Mouse (Mus musculus): ENCODE data around the gene Bpifb3. TPM values are rescaled to one million over a fixed set of nuclear protein-coding genes. Genes with fewer than 3 reads are reported as not detected.

The Bpifb3 gene
- polyA plus RNA-seq (2017; shearing (Covaris generic)), result not detected

DNA sequence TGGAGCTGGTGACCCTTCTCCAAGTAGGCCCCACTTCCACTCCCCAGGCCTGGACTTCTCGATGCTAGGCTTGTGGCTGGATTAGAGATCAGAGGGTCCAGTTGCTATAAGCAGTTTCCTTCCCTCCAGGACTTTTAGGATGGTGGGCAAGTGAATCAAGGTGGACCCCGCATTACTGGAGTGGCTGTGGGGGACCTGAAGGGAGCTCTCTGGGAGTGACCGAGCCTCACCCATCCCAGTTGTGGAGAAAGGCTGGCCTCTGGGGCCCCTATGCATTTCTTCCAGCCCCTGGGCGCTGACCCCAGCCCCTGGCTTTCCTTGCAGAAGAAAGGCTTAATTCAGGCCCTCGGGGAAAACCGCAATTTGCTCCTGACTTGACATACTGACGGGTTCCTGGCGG, at the start of gene Bpifb3:
TSS of gene Bpifb3 (plus strand) at position 301 of the 400 bp plus-strand sequence.
- no peak for ATAC-seq

DNA sequence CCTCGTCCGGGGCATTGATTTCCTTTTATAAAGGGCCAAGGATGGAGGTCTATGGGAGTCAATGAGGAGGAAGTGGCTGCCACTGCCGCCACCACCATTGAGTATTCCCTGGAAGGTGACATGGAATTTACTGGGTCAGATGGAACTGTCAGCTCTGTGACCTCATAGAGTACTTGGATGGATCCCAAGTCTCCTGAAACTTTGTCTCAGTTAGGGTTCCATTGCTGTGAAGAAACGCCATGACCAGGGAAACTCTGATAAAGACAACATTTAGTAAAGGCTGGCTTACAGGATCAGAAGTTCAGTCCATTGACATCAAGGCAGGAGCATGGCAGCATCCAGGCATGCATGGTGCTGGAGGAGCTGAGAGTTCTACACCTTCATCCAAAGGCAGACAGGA, 47.0 kb upstream of the Bpifb3 start, which contains the start of gene Sun5:
TSS of gene Sun5 (minus strand) at position 101 of the 400 bp plus-strand sequence.
- ATAC-seq, result no peak

DNA sequence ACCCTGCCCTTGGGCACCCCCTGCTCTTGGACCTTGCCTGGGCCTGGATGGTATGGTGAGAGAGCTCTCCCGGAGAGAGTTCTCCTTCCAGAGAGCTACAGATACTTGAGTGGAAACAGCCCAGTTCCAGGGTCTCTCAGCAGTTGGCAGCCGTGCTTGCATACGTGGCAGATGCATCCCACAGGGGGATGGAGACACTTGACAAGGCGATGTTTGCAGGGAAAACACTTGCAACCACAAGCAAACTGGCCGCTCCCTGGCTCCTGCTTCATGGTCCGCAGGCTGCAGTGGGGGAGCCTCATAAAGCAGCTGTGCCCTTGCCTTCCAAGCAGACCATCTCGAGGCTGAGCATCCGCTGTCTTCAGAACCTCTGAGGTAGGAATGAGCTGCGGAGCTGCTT, 43.3 kb upstream of the Bpifb3 start, which contains the start of gene Bpifb2:
TSS of gene Bpifb2 (plus strand) at position 301 of the 400 bp plus-strand sequence.
- no peak for ATAC-seq

DNA sequence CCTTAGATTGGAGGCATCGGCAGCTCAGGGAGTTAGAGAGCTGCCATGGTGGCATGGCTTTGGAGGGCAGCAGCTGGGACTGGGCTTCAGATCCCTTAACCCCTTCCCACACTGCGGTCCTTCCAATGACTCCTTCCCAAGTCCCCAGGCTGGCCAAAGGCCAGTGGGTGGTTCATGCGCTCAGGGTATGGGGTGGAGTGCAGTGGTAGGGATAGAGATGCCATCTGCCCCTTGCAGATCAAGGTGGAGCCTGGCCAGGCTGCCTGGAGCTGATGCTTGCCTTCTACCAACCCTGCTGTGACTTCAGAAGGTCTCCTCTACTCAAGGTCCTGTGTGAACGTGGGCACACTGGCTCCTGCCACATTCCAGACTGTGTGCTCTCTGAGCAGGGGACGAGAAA, 18.9 kb upstream of the Bpifb3 start:
- no peak for ATAC-seq

DNA sequence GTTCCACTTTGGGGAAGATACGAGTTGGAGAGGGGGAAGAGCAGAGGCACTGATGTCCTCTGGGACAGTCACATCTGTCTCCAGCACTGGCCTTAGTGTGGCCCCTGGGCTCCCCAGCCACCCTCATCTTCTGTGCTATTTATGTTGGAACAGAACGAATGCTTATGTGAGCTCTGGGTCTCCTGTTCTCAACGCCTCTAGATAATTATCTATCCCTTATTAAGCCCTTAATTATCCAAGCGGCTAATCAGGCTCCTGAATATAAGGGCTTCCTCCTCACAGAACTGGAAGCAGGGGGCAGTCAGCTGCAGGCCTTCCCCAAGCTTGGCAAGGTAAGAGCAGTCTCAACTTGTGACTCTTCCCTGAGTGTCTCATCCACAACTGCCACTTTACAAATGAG, 17.9 kb upstream of the Bpifb3 start, which contains the start of gene Bpifb6:
TSS of gene Bpifb6 (plus strand) at position 301 of the 400 bp plus-strand sequence.
- ATAC-seq, result no peak

DNA sequence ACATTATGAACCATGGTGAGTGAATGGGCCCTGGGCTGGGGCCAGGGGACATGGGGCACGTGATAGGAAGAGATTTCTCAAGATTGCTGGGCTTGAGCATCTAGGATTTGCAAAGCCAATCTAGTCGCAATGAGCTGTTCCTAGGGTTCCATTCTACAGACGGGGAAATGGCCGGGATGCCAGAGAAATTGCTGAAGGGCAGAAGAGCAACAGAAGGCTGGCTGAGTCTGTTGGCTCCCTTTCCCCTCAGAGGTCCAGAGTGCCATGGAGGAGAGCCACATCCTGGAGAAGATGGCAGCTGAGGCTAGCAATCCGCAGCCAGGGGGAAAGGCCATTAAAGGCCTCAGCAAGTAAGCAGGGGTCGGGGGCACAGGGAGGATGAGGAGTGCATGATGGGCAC, 15.3 kb upstream of the Bpifb3 start:
- ATAC-seq, result no peak

DNA sequence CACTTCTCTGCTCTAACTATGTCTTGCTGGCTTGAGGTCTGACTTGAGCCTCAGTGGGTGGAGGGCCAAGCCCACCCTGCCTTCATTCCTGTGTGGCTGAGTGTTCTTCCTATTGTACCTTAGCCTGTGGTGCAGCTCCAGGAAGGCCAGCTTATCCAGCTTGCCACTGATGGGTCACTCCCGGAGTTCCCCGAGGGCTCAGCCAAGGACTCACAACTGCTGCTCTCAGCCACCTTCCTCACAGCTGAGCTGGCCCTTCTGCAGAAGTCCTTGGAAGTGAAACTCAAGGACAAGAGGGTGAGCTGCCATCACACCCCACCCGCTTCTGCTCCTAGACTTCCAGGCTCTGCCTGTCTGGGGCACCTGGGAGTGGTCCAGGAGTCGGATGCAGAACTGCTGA, 11.4 kb upstream of the Bpifb3 start:
- ATAC-seq, result no peak

DNA sequence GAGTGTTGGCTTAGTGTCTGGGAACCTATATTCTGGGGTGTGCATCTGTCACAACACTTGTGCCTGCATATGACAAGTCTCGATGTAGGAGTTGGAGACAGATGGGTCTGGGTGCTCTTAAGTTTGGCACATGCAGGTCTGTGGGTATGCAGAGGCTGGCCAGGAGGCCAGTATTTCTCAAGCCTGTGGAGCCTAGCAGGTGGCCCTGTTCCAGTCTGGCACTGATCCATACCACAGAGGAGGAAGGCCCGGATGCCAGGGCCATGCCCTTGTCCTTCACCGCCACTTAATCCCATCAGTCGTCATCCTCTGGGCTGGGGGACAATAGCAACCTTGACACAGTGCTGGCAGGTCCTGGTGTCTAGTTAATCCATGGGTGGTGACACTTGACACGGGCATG, 3.9 kb upstream of the Bpifb3 start:
- ATAC-seq, result no peak

DNA sequence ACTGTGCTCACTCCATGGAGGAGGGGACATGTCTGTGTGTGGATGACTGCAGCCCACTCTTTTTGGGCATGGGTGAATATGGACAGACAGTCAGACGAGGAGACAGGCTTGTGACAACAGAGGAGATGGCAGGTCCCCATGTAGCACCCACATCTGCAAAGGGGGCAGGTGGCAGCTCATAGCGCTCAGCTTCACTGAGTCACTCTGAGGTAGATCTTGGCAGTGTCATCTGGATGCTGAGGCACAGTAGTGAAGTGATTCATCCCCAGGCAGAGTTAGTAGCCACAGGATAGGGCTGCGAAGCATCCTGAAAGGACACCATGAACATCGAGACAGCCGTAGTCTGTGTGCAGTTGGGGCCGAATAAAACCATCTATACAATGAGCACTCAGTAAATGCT, 3.2 kb downstream of the Bpifb3 start:
- no peak for ATAC-seq

DNA sequence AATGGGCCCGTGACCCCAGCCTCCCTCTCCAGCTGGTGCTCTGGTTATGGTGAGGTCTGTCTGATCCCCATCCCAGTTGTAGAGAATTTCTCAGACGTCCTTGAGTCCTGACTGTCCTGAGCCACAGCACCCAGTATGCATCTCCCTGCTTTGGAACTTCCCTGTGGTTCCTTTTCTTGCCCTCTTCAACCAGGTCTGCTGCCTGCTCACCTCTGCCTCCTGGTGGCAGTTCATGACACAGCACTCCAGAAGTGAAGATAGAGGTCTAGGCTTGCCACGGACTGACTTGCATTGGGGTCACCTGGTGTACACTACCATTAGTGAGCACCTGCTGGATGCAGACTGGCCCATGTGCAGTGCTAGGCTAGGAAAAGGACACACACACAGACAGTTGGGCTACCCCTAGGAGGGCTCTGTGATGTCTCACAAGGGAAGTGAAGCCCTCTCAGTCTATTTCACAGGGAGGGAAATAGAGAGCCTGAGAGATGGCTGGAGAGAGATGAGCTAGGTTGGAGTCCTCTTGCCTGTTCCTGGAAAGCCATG, 11.9 kb downstream of the Bpifb3 start:
- no peak for ATAC-seq

DNA sequence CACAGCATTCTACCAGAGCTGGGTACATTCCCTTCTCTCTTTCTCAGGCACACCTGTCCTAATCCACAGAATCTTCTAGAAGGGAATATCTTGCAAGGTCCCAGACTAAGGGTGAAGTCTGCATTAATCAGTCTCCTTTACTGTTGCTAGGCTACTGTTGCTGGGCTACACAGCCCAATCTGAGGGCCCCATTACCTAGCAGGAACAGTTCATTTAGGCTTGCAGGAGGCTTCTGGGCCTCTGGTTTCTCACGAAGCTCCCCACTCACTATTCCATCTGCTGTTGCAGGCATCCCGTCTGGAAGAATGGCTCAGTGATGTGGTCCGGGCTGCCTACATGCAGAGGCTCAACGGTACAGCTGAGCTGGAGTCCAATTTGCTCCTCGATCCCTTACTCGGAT, 13.1 kb downstream of the Bpifb3 start:
- no peak for ATAC-seq

DNA sequence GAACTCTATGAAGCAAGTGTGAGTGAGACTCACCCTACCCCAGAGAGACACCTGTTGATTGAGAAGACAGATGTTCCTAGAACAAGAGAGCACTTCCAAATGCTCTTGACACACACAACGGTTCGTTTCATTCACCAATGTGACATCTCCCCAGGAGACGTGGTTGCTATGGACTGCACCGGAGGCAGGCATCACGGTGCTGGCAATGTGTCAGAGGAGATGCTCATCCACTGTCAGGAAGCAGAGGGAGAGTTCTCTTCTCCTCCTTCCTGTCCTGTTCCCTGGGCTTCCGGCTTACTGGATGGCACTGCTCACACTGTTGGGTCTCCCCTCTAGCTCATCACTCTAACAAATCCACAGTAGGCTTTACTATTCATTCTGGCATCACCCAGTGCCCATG, 15.3 kb downstream of the Bpifb3 start:
- ATAC-seq, result no peak

DNA sequence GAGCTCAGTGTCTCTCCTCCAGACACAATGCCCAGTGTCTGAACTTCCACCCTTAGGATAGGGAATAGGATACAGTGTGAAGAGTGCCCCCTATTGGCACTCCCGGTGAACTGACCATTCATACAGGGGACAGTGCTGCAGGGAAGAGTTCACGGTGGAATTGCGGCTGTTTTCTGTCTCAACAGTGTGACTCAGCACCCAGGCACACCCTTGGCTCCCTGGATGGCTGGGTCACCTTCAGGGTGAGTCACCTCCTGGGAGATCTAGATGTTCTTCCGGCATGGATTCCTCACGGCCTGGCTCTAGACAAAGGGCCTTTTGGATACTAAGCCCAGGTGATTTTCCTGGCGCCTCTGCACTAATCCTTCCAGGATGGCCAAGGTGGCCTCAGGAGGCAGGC, 17.3 kb downstream of the Bpifb3 start:
- ATAC-seq, result no peak

DNA sequence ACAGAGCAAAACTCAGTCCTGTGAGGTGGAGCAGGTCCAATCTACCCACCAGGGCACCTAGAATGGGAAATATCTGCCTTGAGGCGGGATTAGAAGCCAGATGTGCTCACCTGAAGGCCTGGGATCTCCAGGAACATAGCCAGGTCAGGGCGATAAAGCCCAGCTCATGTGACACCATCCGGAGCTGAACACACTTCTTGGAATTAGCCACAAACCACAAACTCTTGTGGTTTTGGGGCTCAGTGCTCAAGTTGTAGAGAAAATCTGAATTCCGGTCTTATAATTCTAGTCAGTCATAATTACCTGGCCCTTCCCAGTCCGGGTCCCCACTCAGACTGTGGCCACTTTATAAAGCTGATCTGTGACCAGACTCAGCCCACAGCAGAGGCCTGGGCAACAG, 19.8 kb downstream of the Bpifb3 start, which contains the start of gene Bpifb4:
TSS of gene Bpifb4 (plus strand) at position 370 of the 400 bp plus-strand sequence.
- ATAC-seq, result no peak

DNA sequence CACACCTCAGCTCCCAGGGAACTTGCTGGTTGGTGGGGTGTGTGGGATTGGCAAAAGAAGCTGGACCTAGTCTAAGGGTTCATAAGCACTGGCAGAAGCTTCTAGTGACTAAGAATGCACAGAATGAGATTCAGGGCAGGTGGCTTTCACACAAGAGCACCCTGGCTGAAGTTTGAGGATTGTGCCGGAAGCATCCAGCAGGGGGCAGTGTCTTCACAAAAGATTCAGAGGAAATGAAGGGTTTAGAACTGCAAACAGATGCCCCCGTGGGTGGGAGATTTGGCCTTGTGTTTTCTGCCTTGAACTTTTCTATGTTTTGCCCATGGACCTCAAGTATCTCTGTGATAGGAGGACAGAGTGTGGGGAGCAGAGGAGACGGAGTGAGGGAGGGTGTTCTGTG, 25.5 kb downstream of the Bpifb3 start:
- ATAC-seq, result no peak

DNA sequence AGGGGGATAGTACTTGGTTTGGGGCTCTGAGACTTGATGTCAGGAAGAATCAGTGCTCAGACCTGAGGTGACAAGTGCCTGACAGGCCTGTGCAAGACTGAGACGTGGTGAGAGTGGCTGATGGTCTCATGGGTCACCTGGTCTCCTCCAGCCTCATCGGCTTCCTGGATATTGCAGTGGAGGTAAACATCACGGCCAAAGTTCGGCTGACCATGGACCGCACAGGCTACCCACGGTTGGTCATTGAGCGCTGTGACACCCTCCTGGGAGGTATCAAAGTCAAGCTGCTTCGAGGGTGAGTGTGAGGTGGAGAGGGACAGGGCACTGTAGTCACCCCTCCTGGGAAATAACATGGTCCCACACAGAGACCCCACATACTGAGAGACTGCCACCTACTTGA, 26.5 kb downstream of the Bpifb3 start:
- ATAC-seq, result no peak

DNA sequence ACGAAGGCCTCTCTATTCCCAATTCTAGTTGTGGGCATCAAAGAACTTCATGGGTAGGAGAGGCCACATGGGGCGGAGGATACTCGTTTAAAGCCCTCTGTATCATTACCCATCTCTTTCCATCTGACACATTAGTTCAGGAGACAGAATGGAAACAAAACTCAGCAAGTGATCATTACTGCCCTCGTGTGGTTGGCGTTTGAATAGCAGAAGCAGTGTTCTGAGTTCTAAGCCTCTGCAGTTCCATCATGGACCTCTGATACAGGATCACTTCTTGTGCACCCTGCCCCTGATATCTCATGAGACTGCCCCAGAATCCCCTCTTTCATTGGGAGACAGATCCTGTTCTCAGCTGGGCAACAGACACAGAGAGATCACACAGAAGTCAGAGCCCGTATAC, 34.9 kb downstream of the Bpifb3 start:
- peak; percentile 35 for ATAC-seq

DNA sequence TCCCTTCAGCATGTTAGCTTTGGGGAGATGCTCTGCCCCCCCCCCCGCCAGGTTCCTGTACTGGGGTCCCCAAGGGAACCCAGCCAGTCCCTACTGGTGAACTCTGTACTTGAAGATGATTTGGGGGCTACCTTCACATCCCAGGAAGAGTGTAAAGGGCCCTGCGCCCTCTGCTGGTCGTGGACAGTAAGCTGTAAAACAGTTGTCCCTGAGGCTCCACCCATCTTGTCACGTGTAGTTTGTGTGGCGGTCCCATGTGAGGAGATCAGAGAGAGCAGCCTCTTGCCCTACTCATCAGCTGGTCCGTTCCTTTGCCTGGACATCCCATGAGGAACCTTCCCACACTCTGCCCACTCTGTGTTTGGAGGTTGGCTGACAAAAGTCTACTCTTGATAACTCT, 35.8 kb downstream of the Bpifb3 start:
- no peak for ATAC-seq

DNA sequence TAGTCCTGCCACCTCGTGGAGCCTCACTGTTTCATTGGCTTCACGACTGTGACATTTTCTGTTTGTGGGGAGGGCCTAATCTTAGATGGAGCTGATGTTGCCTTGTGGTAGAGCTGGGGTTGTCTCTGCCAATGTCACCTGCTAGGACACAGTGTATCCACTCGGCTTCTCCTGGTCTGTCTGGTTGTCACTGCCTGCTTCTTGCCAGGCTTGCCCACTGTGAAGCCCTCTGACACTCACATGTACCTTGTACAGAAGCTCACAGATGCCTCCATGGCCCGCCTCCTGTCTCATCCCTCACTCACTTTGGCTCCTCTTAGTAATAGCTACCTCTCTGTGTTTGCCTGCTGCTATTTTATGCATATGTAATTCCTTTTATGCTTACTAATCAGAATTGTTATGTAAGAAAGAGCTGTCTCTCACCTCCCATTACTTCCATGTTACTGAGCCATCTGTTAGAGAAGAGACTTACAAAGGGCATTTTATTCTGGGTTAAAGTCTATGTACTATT, 44.8 kb downstream of the Bpifb3 start:
- ATAC-seq, result no peak

DNA sequence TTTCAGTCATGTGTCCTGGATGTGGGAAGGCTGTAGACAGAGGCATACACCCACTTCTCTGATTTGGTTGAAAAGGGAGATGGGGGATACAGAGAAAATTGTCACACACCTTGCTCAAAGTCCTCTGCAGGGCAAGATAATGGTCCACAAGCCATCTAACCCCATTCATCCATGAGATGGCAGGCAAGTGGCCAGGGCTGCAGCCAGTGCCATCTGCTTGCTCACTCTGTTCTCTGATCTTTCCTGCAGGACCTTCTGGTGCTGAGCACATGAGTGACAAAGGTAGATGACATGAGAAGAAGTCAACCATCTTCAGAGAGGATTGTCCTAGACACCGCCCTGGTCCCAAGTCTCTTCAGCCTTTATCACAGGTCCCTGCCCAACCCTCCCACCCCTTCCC, 45.3 kb downstream of the Bpifb3 start:
- ATAC-seq, result no peak

DNA sequence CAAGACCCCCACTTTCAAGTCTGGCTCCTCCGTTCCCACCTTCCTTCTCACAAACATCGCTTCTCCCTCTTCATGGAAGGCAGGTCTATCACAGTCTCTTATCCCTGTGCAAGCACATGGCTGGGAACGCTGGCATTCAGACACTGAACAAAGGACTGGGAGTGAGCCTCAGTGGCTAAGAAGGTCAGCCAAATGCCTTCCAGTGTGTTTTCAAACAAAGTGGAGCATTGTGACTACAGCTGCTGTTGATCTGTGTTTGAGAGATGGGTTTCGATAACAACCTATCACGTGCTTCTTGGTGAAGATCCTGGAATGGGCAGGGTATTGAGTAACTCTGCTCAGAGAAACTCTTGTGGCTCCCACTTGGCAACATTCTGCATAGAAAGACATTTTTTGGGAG, 52.2 kb downstream of the Bpifb3 start:
- ATAC-seq, result no peak

DNA sequence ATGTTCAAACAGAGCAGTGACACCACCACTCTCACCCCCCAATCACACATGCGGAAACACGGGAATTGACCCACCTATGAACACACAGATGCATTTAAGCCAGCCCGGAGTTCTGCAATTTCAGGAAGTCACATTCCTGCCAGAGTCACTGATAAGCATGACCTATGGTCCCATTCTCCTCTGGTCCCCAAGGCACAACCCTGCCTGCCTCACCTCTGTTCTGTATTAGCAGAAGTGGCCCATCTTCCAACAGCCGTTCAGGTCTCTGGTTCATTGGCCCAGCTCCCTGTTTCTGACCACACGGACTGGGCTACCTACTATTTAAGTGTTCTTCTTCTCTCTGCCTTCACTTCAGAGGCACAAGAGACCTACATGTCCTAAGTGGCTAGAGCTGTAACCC, 56.6 kb downstream of the Bpifb3 start, which contains the start of gene Bpifa6:
TSS of gene Bpifa6 (plus strand) at position 364 of the 400 bp plus-strand sequence.
- no peak for ATAC-seq
